Mouse (Mus musculus) liver, postnatal 0 days (tissue): Measurements from ENCODE around the gene Trim17. TPM values are rescaled to one million over a fixed set of nuclear protein-coding genes. Genes with fewer than 3 reads are reported as not detected.

Experiments
- ATAC-seq: fragments of 200-750 bp; cut with Nextera tagmentation; 2 replicates; pipeline ENCODE4 v1.8.0; 2017; ENCODE audit warnings: mild to moderate bottlenecking, moderate library complexity
- DNase-seq: peaks from one replicate; pipeline ENCODE4 v3.0.0-alpha.2; 2016
- H3K27ac ChIP-seq: fragments of 300-500 bp; sonication (generic); 2 replicates; pipeline ENCODE4 v1.5.1; 2014; ENCODE audit warnings: antibody characterized with exemption, moderate library complexity, mild to moderate bottlenecking, low read depth
- H3K27me3 ChIP-seq: fragments of 300-500 bp; sonication (generic); 2 replicates; pipeline ENCODE4 v1.6.1; 2014; ENCODE audit warnings: low read length, control low read depth, mixed read lengths; ENCODE audit not compliant: insufficient read depth
- H3K36me3 ChIP-seq: fragments of 300-500 bp; sonication (generic); replicated peaks from 2 replicates; pipeline ENCODE4 v1.6.1; 2014; ENCODE audit warnings: mild to moderate bottlenecking, control low read depth, low read length, moderate library complexity, mixed read lengths; ENCODE audit not compliant: insufficient read depth
- H3K4me1 ChIP-seq: fragments of 300-500 bp; sonication (generic); 2 replicates; pipeline ENCODE4 v1.6.1; 2014; ENCODE audit warnings: antibody characterized with exemption, mild to moderate bottlenecking, control low read depth; ENCODE audit not compliant: insufficient read depth
- H3K4me2 ChIP-seq: fragments of 300-500 bp; sonication (generic); 2 replicates; pipeline ENCODE4 v1.6.1; 2014; ENCODE audit warnings: low read depth, mild to moderate bottlenecking, low read length, moderate library complexity, mixed read lengths
- H3K4me3 ChIP-seq: fragments of 300-500 bp; sonication (generic); 2 replicates; pipeline ENCODE4 v1.5.1; 2014; ENCODE audit warnings: low read depth, low read length
- H3K9ac ChIP-seq: fragments of 300-500 bp; sonication (generic); replicated peaks from 2 replicates; pipeline ENCODE4 v1.6.1; 2014; ENCODE audit warnings: mild to moderate bottlenecking, moderate library complexity
- H3K9me3 ChIP-seq: fragments of 300-500 bp; sonication (generic); 2 replicates; pipeline ENCODE4 v1.6.1; 2016; ENCODE audit warnings: mild to moderate bottlenecking, control low read depth, low read length, mixed read lengths
- CTCF ChIP-seq: sonication (generic); IDR thresholded peaks from 2 replicates; pipeline ENCODE4 v1.5.1; 2016; ENCODE audit warnings: antibody characterized with exemption, low read depth
- EP300 ChIP-seq: IDR thresholded peaks from 2 replicates; pipeline ENCODE4 v1.6.1; 2016; ENCODE audit warnings: antibody characterized with exemption, low read depth, mild to moderate bottlenecking
- WGBS: fragments of 180-500 bp; shearing (Covaris S2); extraction: QIAGEN DNeasy Blood & Tissue Kit; methylation state at CpG from one replicate; pipeline ENCODE4 v1.1.7; 2014; ENCODE audit not compliant: insufficient replicate concordance; 5-methylcytosine and 5-hydroxymethylcytosine counted together
- polyA plus RNA-seq: library from polyadenylated mRNA; unstranded; fragments of >200 nt; fragmentation: Nextera tagmentation; extraction: Ambion mirVana; gene quantifications from 2 replicates; pipeline ENCODE4 v1.2.1, GENCODE M21; 2015

Trim17 gene
- polyA plus RNA-seq, 1 experiment from 2014 or later = 0.11 TPM

- Histone ChIP-seq H3K36me3 (peaks cover 19% of the 10 kb centered on the region), H3K9ac (peak overlapping the region; percentile 99), H3K9me3 (no peaks in the 10 kb centered on the region), H3K4me3 (peak overlapping the region; percentile 89), H3K27ac (peak overlapping the region; percentile 99; the same call in 1 of the 2 replicates), H3K27me3 (peaks cover 4% of the 10 kb centered on the region; the same call in 1 of the 2 replicates), H3K4me1 (peaks cover 32% of the 10 kb centered on the region), H3K4me2 (peak overlapping the region; percentile 84)
- WGBS = 87% methylated on average over 5 of the region's 5 CpGs
- DNase-seq = no peak
- no peak for ATAC-seq
- no peak for TF ChIP-seq EP300
- no peak for TF ChIP-seq CTCF
Measured at GRCm38 (mm10) chr11:58957226-58957914, 2.9 kb downstream of the Trim17 start.

- Histone ChIP-seq H3K4me1 (peaks cover 32% of the 10 kb centered on the region), H3K4me2 (peak overlapping the region; percentile 84), H3K9me3 (no peaks in the 10 kb centered on the region), H3K4me3 (peak overlapping the region; percentile 89), H3K27ac (peak overlapping the region; percentile 70), H3K36me3 (peaks cover 19% of the 10 kb centered on the region), H3K27me3 (peaks cover 4% of the 10 kb centered on the region; the same call in 1 of the 2 replicates), H3K9ac (peak overlapping the region; percentile 46; the same call in 1 of the 2 replicates)
- ATAC-seq (no peak), DNase-seq (no peak)
- WGBS = 87% methylated on average over 6 of the region's 6 CpGs
- TF ChIP-seq EP300 (no peak), CTCF (no peak)
Measured at GRCm38 (mm10) chr11:58958536-58958935, 4.1 kb downstream of the Trim17 start.

GRCm38 (mm10) chr11:58959186-58959825 is 4.8 kb downstream of the Trim17 start:
- WGBS = 15% methylated on average over 15 of the region's 15 CpGs
- Histone ChIP-seq H3K9ac (peak overlapping the region; percentile 58), H3K36me3 (peaks cover 19% of the 10 kb centered on the region), H3K9me3 (no peaks in the 10 kb centered on the region), H3K4me3 (peak overlapping the region; percentile 89), H3K4me2 (peak overlapping the region; percentile 84), H3K4me1 (peaks cover 33% of the 10 kb centered on the region), H3K27ac (peak overlapping the region; percentile 70), H3K27me3 (peaks cover 4% of the 10 kb centered on the region; the same call in 1 of the 2 replicates)
- peak; percentile 24; the same call in 1 of the 2 replicates for TF ChIP-seq EP300
- no peak for TF ChIP-seq CTCF
- no peak for DNase-seq
- ATAC-seq = no peak

GRCm38 (mm10) chr11:58959921-58960465 is 5.5 kb downstream of the Trim17 start:
- H3K9me3 ChIP-seq = no peaks in the 10 kb centered on the region
- H3K27me3 ChIP-seq = peaks cover 4% of the 10 kb centered on the region; the same call in 1 of the 2 replicates
- peak overlapping the region; percentile 89 for H3K4me3 ChIP-seq
- TF ChIP-seq CTCF (peak; percentile 54), EP300 (no peak)
- ATAC-seq (peak; percentile 88), DNase-seq (peak; percentile 87)
- peak overlapping the region; percentile 84 for H3K4me2 ChIP-seq
- peaks cover 19% of the 10 kb centered on the region for H3K36me3 ChIP-seq
- H3K9ac ChIP-seq = peak overlapping the region; percentile 58
- WGBS = 6% methylated on average over 40 of the region's 40 CpGs
- H3K4me1 ChIP-seq = peaks cover 35% of the 10 kb centered on the region
- H3K27ac ChIP-seq = peak overlapping the region; percentile 70

GRCm38 (mm10) chr11:58961364-58962177 is 7.1 kb downstream of the Trim17 start:
- H3K9ac ChIP-seq = no peak overlapping the region
- H3K27me3 ChIP-seq = peaks cover 4% of the 10 kb centered on the region; the same call in 1 of the 2 replicates
- H3K4me2 ChIP-seq = no peak overlapping the region
- no peak overlapping the region for H3K4me3 ChIP-seq
- no peak for DNase-seq
- H3K27ac ChIP-seq = no peak overlapping the region
- H3K36me3 ChIP-seq = peaks cover 13% of the 10 kb centered on the region
- TF ChIP-seq CTCF (no peak), EP300 (no peak)
- WGBS = 63% methylated on average over 47 of the region's 50 CpGs
- no peak for ATAC-seq
- no peaks in the 10 kb centered on the region for H3K9me3 ChIP-seq
- peaks cover 34% of the 10 kb centered on the region for H3K4me1 ChIP-seq

GRCm38 (mm10) chr11:58963543-58963942 is 9.1 kb downstream of the Trim17 start:
- Histone ChIP-seq H3K4me3 (no peak overlapping the region), H3K27me3 (peaks cover 4% of the 10 kb centered on the region; the same call in 1 of the 2 replicates), H3K9ac (no peak overlapping the region), H3K9me3 (no peaks in the 10 kb centered on the region), H3K4me2 (no peak overlapping the region), H3K4me1 (peaks cover 20% of the 10 kb centered on the region), H3K27ac (no peak overlapping the region), H3K36me3 (no peaks in the 10 kb centered on the region)
- TF ChIP-seq CTCF (no peak), EP300 (no peak)
- ATAC-seq (no peak), DNase-seq (peak; percentile 75)
- WGBS = 39% methylated on average over 17 of the region's 17 CpGs
